Mouse (Mus musculus) yolk sac, embryonic 10.5 days (tissue): ENCODE measurements at regions not wholly inside any gene's neighbourhood (a gene's known extent, or its start where the extent isn't known, plus 50 kb on each side); places are given as distances from the start of the nearest gene placed in this dataset.
A peak's percentile ranks its signal among the peaks of the same experiment; 100 is the strongest.
"Not testable (repeated sequence)": the region's sequence is repeated elsewhere in the genome, so short reads cannot be mapped to it uniquely, and the experiment has no call there.

Source experiments
- DNase-seq: peaks from one replicate; pipeline ENCODE4 v3.0.0-alpha.2; 2017; ENCODE audit warnings: low spot score

DNA sequence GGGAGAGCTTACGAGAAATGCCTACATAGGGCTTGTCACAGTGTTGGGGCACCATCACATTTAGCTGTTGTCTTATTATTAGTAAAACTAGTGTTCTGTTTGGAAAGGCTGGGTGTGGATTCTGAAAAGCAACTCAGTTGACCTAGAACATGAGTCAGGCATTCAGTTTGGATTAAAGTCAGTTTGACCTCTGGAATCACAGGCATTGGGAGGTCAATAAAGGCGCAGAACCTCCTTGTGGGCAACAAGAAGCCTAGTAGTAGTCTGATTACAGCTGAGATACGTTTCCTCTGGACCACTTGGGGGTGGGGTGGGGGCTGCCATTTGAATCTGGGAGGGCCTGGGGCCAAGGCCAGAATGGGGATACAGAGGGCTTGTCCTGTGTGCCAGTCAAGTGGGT is 52.1 kb upstream of the Map3k1 start:
- DNase-seq = no peak

DNA sequence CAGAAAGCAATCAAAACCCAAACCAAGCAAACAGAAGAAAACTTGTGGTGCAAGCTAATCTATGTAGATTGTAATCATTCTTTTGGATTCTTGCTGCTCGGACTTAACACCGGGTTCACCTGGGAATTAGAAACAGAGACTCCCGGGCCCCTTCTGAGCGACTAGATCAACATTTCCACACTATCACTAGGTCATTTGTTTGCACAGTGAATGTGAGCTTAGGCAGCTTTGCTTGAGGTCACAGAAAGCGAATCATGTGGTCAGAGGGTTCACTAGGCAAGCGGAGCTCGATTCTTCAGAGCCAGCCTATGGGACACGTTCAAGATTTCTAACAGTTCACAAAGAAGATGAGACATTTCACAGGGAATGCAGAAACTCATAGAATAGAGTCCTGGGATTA is 53.5 kb upstream of the Map3k1 start:
- DNase-seq = peak; percentile 74

DNA sequence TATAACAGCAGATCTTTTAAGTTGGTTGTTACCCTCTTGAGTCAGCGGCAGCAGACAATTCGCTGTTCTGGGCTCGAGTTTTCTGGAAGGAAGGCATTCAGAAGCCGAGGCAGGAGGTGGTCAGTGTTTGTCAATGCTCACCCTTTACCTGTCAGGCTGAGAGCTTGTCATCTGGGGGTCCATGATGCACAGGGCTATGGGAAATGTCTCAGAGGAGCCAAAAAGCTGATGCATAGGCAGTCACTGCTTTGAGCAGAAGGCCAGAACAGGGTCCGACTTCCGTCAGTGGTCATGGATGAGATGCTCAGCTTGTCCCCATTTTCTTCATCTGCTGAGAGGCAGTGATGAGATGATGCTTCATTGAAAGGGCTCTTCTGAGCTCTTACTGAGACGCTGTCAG is 57.2 kb upstream of the Map3k1 start:
- no peak for DNase-seq

DNA sequence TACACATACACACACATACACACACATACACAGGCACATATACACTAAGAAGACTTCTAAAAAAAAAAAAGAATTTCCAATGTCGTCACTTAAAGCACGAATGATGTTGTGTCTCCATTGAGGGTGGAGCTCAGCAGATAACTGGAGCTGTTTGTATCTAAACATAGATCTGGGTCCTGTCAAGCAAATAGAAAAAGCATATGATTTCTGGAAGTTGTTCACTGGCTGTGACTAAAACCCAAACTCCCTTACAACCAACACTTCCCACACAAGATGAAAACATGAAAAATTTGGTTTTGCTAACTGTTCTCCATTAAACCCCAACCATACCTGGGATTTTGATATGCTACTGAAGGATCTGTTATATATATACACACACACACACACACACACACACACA is 58.5 kb upstream of the Map3k1 start:
- DNase-seq = no peak

DNA sequence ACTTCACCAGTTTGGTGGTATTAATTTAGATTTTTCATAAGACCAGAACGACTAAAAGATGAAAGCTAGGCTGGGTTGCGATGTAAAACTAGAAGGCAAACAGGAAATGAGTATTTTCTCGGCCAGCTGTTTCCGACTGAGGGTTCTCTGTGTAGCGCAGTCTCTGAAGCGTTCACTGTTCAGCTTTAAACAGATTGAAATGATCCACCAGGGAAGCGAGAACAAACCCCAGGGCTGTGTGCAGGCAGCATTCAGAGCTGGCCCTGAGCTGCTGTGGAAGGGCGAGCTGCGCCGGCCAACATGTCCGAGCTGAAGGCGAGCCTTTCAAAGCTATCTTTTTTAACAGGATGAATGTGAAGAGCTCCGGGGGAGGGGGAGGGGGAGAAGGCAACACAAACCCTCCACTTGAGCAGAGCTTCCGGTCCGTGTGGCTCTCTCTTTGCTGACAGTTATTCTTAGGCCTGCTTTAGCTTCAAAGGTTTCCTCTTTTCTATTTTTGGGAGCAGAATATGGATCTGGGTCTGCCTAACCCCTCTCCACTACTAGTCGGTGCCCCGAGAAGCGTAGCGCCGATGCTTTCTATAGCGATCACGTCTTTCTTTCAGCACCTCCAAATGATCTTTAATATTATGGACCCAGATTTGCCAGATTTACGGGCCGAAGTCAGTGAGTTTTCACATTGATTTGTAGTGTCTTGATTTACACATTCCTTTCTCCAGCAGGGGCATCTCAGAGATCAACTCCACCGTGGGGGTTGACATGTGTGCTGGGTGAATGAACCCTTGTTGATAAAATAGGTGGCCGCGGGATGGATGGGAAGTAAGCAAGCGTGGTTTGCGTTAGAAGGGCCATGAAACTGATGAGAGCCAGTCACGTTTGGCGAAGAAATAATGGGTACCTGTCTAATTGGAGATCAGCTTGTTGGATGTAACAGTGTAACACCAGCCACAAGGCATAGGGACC is 59.3 kb upstream of the Map3k1 start:
- peak; percentile 60 for DNase-seq

DNA sequence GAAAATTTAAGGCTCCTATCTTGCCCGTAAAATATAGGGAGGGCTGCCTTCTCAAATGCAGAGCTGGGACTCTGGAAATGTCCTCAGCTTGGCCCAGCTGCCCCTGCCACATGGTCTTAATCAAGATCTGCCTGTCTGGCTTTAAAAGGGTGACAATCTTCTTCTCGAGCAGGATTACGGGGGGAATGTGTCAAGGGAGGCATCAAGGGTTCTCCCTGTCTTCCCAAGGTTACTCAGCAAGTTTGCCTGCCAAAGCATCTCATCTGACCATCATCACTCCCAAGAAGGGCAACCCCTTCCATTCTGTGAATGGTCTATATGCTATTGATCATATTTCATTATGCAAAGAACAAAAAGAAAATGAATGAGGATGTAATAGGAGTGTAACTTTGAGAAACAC is 60.2 kb upstream of the Map3k1 start:
- DNase-seq = no peak

DNA sequence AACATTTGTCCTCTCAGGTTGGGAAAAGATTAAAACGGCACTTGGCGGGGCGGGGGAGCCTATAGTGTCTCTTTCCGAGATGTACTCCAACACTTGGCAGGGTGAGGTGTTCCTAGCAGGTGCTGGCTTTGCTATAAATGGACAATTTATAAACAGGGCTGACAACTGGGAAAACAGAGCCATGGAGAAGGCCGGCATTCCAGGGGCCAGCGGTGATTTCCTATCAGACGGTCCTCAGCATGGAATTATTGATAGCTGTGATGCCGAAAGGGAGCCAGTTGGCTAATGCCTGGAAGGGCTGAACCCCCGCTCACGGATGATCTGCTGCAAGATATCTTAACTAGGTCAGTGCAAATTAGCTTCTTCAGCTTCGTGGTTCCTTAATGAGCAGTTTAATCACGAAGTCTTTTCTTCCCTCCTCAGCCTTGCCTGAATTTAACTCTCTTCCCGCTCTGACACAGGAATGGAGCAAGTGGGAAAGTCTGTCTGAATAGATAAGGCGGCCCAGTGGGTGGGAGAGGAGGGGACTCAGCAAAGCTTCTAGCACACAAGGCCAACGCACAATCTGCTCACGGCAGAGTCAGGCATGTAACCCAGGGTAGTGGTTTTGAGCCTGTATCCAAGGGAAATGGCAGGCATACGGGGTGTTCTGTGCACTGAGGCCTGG is 61.1 kb upstream of the Map3k1 start:
- peak; percentile 16 for DNase-seq

DNA sequence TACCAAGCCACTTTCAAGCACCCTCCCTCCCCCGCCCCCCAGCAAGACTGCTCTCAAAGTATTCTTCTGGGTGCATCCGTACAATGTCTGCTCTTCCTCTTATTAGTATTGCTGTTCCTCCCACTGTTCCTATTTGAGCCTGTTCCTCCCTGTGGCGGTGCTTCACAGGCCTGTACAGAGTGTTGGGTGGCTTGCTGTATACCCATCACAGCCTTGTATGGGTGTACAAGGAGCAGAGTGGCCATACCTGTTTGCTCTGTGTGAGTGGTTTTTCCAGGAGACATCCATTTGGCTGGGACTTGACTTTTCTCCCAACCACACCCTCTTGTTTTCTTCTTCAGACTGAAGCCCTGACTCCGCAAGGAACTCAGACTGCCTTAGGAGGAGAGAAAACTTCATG is 61.7 kb upstream of the Map3k1 start:
- no peak for DNase-seq

DNA sequence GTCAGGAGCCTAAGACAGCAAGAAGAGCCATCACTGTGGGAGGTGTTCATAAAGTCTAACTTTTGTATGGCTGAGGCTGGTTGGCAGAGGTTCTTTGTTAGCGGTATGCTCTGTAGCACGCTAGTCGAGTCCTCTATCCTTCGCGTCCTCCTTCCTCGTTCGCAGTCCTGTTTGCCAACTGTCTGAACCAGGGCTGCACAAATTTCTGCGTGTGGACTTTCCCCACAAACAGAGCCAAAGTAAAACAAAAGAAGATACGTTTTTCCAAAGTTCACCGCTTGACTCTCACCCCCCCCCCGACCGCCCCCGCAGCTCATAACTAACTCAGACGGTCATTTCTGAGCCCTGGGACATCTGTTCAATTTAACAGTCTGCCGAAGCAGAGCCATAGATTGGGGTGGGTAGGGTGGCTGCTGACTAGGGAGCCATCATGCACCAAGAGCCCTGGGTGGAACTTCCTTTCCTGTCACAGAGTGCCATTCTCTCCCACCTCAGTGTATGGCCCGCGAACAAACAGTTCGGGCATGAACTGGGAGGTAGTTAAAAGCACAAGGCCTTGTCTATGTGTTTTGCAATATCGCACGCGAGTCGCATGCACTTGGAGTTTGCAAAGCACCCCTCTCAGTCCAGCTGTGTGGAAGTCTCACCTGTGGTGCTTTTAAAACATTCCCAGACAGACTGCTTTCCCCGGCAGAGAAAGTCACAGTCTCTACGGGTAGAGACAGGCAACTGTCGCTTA is 63.0 kb upstream of the Map3k1 start:
- DNase-seq = peak; percentile 38

DNA sequence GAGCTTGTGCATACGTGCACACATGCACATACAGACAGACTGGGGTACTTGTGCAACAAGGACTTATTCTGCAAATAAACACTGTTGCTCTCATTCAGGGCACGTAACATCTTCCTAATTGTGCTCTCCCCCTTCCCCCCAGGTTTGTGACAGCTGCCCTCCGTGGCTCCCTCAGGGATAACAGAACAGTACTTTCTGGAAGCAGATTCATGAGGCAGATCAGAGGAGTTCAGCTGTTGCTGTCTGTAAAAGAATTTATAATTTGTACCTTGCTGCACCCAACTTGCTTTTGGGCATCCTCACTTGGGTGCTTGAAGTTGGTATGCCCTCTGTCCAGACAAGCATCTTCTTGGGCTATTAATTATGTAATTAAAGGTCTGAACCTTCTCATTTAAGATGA is 65.5 kb upstream of the Map3k1 start:
- DNase-seq = no peak

DNA sequence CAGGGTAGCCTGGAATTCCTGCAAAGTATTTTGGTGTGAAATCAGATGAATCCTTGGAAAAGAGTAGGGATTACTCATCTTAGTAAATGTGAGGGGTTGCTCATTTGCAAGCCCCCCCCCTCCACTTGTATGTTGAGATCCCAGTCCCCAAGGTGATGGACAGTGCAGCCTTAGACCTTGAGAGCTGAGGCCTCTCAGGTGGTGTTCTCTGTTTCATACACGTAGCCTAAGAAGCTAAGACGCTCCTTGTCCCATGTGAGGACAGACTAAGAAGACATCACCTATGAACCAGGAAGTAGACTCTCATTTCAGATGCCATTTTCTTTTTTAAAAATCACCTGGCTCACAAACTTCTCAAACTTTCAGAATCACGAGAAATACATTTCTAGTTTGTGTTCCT is 67.6 kb upstream of the Map3k1 start:
- no peak for DNase-seq

DNA sequence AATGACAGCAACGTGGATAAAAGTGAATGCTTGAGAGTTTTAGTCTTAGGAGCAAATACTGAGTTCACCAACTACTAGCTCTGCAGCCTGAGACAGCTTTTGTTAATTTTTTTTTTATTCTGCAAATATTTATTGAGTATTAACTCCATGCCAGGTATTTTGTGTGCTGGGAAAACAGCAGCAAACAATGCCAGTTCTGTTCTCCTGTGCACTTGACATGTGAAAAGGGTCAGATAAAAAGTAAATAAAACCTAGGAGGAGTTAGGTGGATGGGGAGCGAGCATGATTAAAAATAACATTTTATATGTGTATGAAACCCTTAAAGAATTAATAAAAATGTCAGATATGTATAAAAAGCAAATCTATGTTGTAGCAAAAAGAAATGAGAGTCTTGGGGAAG is 68.1 kb upstream of the Map3k1 start:
- DNase-seq = no peak

DNA sequence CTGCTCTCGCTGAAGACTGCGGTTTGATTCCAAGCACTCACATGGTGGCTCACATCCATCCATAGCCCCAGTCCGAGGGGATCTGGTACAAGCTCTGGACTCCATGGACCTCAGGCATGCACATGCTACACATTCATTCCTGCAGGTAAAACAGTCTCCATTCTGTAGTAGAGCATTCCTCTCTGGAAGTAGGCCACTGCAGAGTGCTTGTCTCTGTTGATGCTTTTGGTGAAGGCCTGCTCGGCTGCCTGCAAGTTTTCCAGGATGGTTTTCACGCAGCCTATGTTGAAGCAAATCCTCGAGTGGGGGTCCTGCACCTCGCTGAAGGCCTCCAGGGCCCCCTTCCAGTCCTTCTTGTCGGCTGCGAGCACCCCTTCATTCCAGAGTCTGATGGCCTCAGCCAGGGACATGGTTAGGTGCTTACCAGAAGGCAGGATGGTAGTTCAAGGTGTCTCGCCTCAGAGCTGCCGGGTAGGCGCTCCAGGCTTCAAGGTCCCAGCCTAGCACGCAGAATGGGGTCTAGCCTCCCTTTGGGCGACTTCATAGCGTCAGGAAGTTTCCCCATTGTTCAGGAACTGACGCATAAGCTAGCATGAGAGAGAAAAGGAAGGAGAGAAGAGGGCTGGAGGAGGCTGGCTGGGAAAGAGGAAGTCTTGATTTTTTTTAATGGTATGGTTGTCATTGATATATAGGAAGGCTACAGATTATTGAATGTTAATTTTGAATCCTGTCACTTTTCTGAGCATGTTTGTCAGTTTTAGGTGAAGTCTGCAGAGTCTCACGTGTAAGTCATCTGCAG is 75.2 kb upstream of the Map3k1 start:
- not testable (repeated sequence) for DNase-seq

DNA sequence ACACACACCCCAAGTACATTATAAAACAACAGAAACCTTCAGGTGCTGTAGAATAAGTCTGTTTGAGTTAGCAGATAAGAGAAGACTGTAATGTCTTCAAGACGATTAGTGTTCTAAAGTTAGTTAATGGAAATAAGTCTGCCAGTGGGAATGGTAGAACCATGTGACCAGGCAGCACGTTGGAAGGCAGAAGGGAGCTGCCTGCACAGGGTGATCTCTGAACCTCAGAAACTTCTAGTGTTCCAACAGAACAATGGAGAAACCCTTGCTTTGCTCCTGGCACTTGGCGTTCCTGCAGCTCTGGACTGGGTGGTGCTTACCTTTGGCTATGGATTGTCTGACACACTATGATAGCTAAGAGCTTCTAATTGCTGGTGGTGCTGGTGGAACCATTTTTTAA is 82.0 kb upstream of the Map3k1 start:
- DNase-seq = no peak

DNA sequence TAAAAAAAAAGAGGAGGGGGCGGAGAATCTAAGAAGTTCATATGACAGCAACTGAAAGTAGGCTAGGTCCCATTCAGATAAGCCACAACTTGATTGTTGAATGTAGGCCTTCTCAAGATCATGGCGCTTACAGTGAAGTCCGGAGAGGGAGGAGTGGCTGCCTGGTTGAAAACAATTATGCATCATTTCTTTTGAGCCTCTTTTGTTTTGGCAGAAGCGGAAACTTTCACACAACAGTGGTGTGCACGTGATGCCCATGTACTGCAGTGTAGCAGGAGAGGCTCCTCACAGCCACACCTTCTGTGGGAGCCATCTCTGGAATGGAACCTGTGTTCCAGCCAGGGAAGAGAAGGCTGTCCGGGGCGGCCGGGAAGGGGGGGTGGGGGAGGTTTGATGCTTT is 83.3 kb upstream of the Map3k1 start:
- no peak for DNase-seq

DNA sequence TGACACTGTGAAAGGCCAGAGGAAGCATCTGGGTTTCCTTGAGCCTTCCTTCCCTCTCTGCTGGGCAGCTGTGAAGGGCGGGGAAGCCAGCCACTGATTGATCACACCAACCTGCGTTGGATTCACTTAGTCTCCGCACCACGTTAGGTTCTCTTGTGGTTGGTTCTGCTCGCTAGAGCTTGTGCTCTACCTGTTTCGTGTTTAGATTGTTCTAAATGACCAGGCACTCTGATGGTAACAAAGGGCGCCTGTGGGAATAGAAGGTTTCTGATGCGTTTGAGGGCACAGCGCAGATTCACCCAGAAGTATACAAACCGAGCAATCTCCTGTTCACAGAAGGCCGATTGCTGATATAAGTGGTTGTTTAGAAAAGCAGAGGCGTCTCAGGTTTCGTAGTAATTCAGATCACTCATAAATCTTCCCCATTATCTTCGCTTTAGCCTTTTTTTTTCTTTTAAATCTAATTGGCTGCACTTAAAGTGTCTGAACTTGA is 84.5 kb upstream of the Map3k1 start:
- DNase-seq = peak; percentile 12

DNA sequence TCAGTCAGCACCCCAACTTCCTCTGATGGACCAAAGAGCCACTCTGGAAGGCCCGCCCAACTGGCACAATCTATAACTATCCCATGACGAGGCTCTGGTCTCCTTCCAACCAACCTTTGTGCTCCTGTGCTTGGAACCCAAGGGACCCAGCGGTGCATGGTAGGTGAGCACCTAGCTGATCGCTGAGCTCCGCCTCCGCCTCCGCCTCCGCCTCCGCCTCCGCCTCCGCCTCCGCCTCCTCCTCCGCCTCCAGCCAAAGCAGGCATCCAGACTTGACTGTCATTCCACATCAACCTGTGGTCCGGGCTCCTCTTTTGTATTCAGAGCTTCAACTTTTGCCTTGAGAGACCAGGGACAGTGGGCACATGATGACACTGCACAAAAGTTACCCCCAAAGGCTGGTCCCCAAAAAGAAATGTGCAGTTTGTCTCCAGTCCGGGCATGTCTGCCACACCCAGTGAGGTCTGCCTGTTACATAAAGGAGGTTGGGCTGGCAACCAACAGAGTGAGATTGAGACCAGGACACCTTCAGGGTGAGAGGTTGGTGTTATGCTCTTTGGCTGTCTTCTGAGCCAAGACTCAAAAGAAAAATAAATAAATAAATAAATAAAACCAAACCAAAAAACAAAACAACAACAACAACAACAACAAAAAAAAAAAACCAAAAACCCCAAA is 86.1 kb upstream of the Map3k1 start:
- DNase-seq = peak; percentile 64

DNA sequence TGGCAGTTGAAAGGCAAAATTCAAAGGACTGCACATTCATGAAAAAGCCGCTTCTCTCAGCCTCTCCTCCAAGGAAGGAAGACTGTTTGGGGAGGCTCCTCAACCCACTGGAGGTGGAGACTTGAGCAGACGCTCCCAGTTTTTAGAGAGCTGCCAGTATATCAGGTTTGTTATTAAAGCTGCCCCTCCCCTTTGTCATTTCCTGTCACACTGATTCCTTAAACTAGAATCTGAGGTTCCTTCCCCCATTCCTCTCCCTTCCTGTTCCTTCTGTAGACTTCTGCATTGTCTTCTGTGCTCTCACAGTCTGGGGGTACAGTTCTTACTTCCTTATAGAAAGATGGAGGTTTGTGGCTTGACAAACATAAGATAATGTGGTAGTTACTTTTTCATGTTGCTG is 87.5 kb upstream of the Map3k1 start:
- DNase-seq = no peak

DNA sequence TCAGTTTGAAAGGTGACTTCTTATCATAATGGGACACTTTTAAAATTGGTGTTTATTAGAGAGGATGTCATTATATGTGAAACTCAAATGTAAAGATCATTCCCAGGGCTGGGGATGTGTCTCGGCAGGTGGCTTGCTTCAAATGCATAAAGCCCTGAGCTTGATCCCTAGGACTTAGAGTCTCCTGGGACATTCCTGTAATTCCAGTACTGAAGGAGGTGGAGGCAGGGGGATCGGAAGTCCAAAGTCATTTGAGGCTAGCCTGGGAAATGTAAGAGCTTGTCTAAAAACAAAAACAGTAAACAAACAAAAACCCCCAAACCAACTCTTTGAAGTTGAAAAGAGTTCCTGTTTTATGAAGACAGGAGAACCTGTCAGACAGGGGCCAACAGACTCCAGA is 94.6 kb upstream of the Map3k1 start:
- DNase-seq = no peak

DNA sequence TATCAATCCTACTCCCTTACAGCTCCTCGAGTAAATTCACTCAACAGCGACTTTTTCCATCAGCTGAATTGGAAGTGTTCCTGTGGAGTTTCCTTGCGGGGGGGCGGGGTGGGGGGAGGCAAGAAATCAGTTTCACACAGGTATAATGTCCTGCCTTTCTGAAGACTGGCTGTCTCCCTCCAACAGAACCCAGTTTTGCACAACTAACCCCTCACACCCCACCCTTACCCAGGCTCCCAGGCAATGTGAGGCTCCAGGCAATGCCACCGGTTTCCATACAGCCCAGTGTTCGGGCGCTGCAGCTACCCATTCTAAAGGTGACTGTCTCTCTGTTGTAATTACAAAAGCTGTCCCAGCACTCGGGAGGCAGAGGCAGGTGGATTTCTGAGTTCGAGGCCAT is 95.1 kb upstream of the Map3k1 start:
- DNase-seq = no peak

DNA sequence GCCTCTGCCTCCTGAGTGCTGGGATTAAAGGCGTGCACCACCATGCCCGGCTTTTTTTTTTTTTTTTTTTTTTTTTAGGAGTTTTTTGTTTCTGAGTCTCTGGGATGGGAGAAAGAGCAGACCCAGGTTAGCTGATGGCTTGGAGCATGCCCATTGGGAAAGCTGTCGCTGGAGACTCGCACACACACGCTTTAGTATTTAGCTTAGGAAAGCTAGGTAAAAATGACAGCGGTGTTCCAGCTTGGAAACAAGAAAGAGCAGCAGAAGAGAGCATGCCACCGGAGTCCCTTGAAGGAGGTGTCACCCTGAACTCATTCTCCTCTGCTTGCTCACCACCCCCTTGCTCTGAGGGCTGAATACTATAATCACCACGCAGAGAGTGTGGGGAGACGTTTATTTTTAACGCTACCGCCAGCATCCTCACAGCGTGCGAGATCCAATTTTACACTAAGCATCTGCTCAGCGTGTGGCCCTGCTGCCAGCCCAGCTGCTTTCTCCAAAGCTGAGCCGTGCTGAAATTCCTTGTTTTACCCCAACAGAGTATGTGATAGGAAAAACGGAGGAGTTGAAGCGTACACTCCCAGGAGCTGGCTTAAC is 95.9 kb upstream of the Map3k1 start:
- DNase-seq = no peak
